9 mouse cellular contexts compared by ENCODE assay signal in the genomic region with DNA sequence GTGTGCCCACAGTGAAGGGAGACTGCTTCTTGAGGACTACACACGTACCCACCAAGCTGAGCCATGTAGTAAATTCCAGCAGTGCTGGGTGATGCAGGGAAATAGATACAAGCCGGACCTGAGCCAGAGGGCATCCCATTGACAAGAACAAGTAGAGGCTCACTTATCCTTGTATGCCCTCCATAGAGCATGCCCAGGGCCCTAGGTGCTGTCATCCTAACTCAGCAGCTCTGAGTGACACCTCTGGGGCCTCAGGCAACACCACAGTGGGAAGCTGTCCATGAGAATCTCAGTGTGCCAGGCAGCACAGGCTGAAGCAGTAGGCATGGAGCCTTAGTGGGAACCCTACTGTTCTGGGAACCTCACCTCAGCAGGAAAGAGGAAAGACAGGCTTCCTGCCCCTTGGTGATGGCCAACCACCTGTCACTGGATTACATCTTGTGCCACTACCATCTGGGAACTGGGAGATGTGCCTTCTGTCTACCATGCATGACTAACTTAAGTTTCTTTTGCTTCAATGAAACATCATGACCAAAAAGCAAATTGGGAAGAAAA.
"Had no signal": no experiment of that assay in that cellular context is flagged by ENCODE, and none has a peak within 500 bp of the region (broad histone marks: within the 10 kb centered on the region; RNA-seq: fewer than 3 reads in every experiment).

No protein-coding gene starts in this region.

- DNase-seq: kidney, postnatal 14 days; layer of hippocampus, adult 9-11 months; liver, postnatal 0 days; lung, embryonic 14.5 days; right cerebral cortex, adult 18-20 months; right cerebral cortex, postnatal 14 days; right cerebral cortex, postnatal 4 days; spleen, adult 18-20 months; thymus, postnatal 25 days had no signal
